Mouse (Mus musculus): ENCODE measurements around the gene Olfr1054. TPM values are rescaled to one million over a fixed set of nuclear protein-coding genes. Genes with fewer than 3 reads are reported as not detected.

Olfr1054 gene
- not detected in 2 replicates for polyA plus RNA-seq (2012; rRNA removed)

DNA sequence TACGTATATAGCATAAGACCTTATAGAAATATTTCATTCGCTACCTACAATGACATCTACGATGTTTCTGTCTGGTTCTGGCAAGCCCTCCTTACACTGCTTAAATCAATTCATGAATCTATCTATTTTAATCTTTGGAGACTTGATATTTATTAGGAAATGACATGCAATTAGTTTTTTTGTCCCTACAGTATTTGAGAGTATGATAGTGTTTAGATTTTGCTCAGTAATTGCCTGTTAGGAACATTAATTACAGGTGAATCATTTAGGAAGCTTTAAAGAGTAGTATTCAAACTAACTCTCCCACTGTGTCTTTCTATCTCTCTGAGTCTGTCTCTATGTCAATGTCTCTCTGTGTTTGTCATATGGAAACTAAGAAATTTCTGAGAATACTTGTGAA lies at the start of gene Olfr1054:
TSS of gene Olfr1054 (minus strand) at position 101 of the 400 bp plus-strand sequence.

DNA sequence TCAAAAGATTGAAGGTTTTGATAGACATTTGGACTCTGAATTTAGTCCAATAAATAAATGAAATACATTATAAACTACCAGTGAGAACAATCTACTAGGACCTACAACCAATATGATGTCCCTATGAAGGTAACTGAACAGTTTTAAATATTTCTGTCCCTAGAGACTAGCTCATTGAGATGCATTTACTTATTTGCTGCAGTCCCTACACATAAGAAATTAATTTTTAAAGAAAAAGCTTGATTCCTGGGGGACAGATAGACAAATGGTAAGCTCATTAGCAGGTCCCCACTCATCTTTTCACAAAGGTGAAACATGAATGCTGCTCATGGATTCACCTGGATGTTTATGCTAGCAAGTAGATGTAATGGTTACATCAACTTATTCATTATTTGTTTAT lies 43.1 kb upstream of the Olfr1054 start, which contains the start of gene Olfr1057:
TSS of gene Olfr1057 (minus strand) at position 101 of the 400 bp plus-strand sequence.

DNA sequence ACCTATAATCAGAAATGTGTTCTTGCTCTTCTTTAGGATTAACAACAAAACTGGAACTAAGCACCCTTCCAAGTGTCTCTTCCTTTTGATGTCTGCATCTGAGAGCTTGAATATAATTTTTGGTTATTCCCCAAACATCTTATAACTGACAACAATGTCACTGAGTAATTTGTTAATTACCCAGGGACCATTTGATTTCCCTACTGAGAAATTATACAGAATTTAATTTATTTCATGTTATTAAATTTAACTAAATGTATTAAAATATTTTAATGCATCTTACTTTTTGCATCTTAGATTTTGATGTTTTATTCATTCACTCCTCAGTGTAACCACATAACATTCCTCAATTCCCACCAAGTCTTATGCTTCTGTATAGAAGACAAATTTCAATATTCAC lies 27.1 kb upstream of the Olfr1054 start, which contains the start of gene Olfr1056:
TSS of gene Olfr1056 (minus strand) at position 101 of the 400 bp plus-strand sequence.

GRCm38 (mm10) chr2:86350184-86350583 lies 15.0 kb upstream of the Olfr1054 start, which contains the start of gene Olfr1055:
TSS of gene Olfr1055 (minus strand) at chr2:86350284.

GRCm38 (mm10) chr2:86315184-86315583 lies 20.0 kb downstream of the Olfr1054 start, which contains the start of gene Olfr1053:
TSS of gene Olfr1053 (minus strand) at chr2:86315284.

DNA sequence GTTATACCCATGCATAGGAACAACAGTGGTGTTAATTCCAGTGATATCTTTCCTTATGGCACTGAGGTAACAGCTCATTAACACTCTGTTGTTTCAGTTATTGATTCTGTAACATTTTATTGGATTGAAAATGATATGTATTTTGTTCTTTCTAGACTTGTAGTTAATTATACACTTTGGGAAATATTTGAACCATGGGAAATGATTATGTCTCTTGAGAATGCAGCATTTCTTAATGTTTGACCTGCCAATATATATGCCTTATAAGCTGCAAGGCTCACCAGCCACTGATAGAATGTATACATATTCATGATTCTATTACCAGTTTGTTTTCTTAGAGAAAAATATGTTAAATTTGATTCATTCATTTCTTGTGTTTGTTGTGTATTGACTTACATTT lies 43.1 kb downstream of the Olfr1054 start, which contains the start of gene Olfr1052:
TSS of gene Olfr1052 (plus strand) at position 301 of the 400 bp plus-strand sequence.

Other genes with a start within 250 kb of the Olfr1054 start
- gene Olfr1037, start 248.0 kb downstream of the Olfr1054 start, polyA plus RNA-seq (2012; rRNA removed), result not detected in 2 replicates
- not detected in 2 replicates for gene Olfr1039, start 199.5 kb downstream of the Olfr1054 start, polyA plus RNA-seq (2012; rRNA removed)
- gene Olfr1040, start 188.7 kb downstream of the Olfr1054 start, polyA plus RNA-seq (2012; rRNA removed), result not detected in 2 replicates
- not detected in 2 replicates for gene Olfr1042, start 173.6 kb downstream of the Olfr1054 start, polyA plus RNA-seq (2012; rRNA removed)
- gene Olfr1043, start 167.9 kb downstream of the Olfr1054 start, polyA plus RNA-seq (2012; rRNA removed), result not detected in 2 replicates
- not detected in 2 replicates for gene Olfr1044, start 157.6 kb downstream of the Olfr1054 start, polyA plus RNA-seq (2012; rRNA removed)
- gene Olfr52, start 149.8 kb downstream of the Olfr1054 start, polyA plus RNA-seq (2012; rRNA removed), result not detected in 2 replicates
- not detected in 2 replicates for gene Olfr1045, start 132.4 kb downstream of the Olfr1054 start, polyA plus RNA-seq (2012; rRNA removed)
- not detected in 2 replicates for gene Olfr1046, start 116.1 kb downstream of the Olfr1054 start, polyA plus RNA-seq (2012; rRNA removed)
- gene Olfr1047, start 104.0 kb downstream of the Olfr1054 start, polyA plus RNA-seq (2012; rRNA removed), result not detected in 2 replicates
- gene Olfr1048, start 95.1 kb downstream of the Olfr1054 start, polyA plus RNA-seq (2012; rRNA removed), result not detected in 2 replicates
- not detected in 2 replicates for gene Olfr1049, start 77.1 kb downstream of the Olfr1054 start, polyA plus RNA-seq (2012; rRNA removed)
- not detected in 2 replicates for gene Olfr1051, start 56.3 kb downstream of the Olfr1054 start, polyA plus RNA-seq (2012; rRNA removed)
- gene Olfr1052, start 43.0 kb downstream of the Olfr1054 start, polyA plus RNA-seq (2012; rRNA removed), result not detected in 2 replicates
- not detected in 2 replicates for gene Olfr1053, start 20.1 kb downstream of the Olfr1054 start, polyA plus RNA-seq (2012; rRNA removed)
- gene Olfr1055, start 14.9 kb upstream of the Olfr1054 start, polyA plus RNA-seq (2012; rRNA removed), result not detected in 2 replicates
- gene Olfr1056, start 27.0 kb upstream of the Olfr1054 start, polyA plus RNA-seq (2012; rRNA removed), result not detected in 2 replicates
- gene Olfr1057, start 43.0 kb upstream of the Olfr1054 start, polyA plus RNA-seq (2012; rRNA removed), result not detected in 2 replicates
- gene Olfr1058, start 53.1 kb upstream of the Olfr1054 start, polyA plus RNA-seq (2012; rRNA removed), result not detected in 2 replicates
- gene Olfr1061, start 78.6 kb upstream of the Olfr1054 start, polyA plus RNA-seq (2012; rRNA removed), result not detected in 2 replicates
- gene Olfr1062, start 91.3 kb upstream of the Olfr1054 start, polyA plus RNA-seq (2012; rRNA removed), result not detected in 2 replicates
- gene Olfr1065, start 115.2 kb upstream of the Olfr1054 start, polyA plus RNA-seq (2012; rRNA removed), result not detected in 2 replicates
- gene Olfr1066, start 120.8 kb upstream of the Olfr1054 start, polyA plus RNA-seq (2012; rRNA removed), result not detected in 2 replicates
- gene Olfr228, start 152.0 kb upstream of the Olfr1054 start, polyA plus RNA-seq (2012; rRNA removed), result not detected in 2 replicates
- gene Olfr1076, start 173.0 kb upstream of the Olfr1054 start, polyA plus RNA-seq (2012; rRNA removed), result not detected in 2 replicates
- gene Olfr1079, start 207.0 kb upstream of the Olfr1054 start, polyA plus RNA-seq (2012; rRNA removed), result not detected in 2 replicates
- not detected in 2 replicates for gene Olfr1080, start 222.8 kb upstream of the Olfr1054 start, polyA plus RNA-seq (2012; rRNA removed)